ENCODE assay signal across 6 mouse cellular contexts in genomic region chr13:33937587-33937986, GRCm38 (mm10). TPM values are rescaled to one million over a fixed set of nuclear protein-coding genes. Genes with fewer than 3 reads are reported as not detected.
"Had no signal": no experiment of that assay in that cellular context is flagged by ENCODE, and none has a peak within 500 bp of the region (broad histone marks: within the 10 kb centered on the region; RNA-seq: fewer than 3 reads in every experiment).

No protein-coding gene starts in this region.

RNA-seq across cellular contexts. Expression of gene Serpinb6c, which starts 32.1 kb away (rescaled TPM):
- total RNA-seq: neutrophil, adult 5-6 weeks had no signal
- polyA plus RNA-seq: small intestine, adult 2 months; spleen, adult 2 months; stomach, embryonic 14.5 days; stomach, embryonic 15.5 days; stomach, embryonic 16.5 days had no signal
